Mouse (Mus musculus) heart, postnatal 4 days (tissue): ENCODE measurements around the gene Abcb6. TPM values are rescaled to one million over a fixed set of nuclear protein-coding genes. Genes with fewer than 3 reads are reported as not detected.

Experiments
- DNase-seq: peaks from one replicate; pipeline ENCODE4 v3.0.0; 2021
- microRNA-seq, 2 experiments: library from miRNA; unstranded; fragments of <30 nt; microRNA quantifications; one replicate each; pipeline ENCODE4 v1.2.0; 2021 to 2022
- total RNA-seq, 2 experiments: library from RNA; stranded (reverse); gene quantifications; 2 replicates each; pipeline ENCODE4 v1.2.3; 2021

Abcb6 gene
- total RNA-seq, 2 experiments from 2014 or later = 20.0 to 24.1 TPM

GRCm38 (mm10) chr1:75142301-75143261, 37.6 kb downstream of the Abcb6 start, which contains the start of the genes Cnppd1 and Retreg2:
Gene Cnppd1, minus strand, starts transcription at chr1:75142711.
Gene Retreg2, plus strand, starts transcription at chr1:75142778.
- DNase-seq = peak; percentile 97

- peak; percentile 76 for DNase-seq
Observed at GRCm38 (mm10) chr1:75141486-75142190, 38.6 kb downstream of the Abcb6 start.

GRCm38 (mm10) chr1:75140601-75141190, 39.5 kb downstream of the Abcb6 start:
- DNase-seq = no peak

GRCm38 (mm10) chr1:75138448-75138847, 41.7 kb downstream of the Abcb6 start:
- no peak for DNase-seq

GRCm38 (mm10) chr1:75136730-75137129, 43.5 kb downstream of the Abcb6 start:
- DNase-seq = no peak

- no peak for DNase-seq
Observed at GRCm38 (mm10) chr1:75136293-75136692, 43.9 kb downstream of the Abcb6 start.

- DNase-seq = no peak
Observed at GRCm38 (mm10) chr1:75133421-75134207, 46.6 kb downstream of the Abcb6 start, which contains the start of gene Slc23a3. Gene Slc23a3, minus strand, starts transcription at chr1:75133890.

GRCm38 (mm10) chr1:75128641-75129040, 51.6 kb downstream of the Abcb6 start:
- no peak for DNase-seq

GRCm38 (mm10) chr1:75125418-75125817, 54.8 kb downstream of the Abcb6 start:
- no peak for DNase-seq

- peak; percentile 96 for DNase-seq
Observed at GRCm38 (mm10) chr1:75124346-75125321, 55.6 kb downstream of the Abcb6 start, which contains the start of gene Nhej1. Gene Nhej1, minus strand, starts transcription at chr1:75125200.

- no peak for DNase-seq
Observed at GRCm38 (mm10) chr1:75122211-75122610, 58.0 kb downstream of the Abcb6 start.

Small RNAs within 50 kb of the gene (microRNA-seq; reads per million reads assigned to microRNA genes)
- 0 reads per million in 2 experiments for gene Gm27943

Other genes starting within 250 kb of the Abcb6 start
- not detected for gene Cfap65, start 244.8 kb downstream of the Abcb6 start, total RNA-seq
- under 1 TPM; 0.18 to 0.26 TPM for gene Ihh, start 228.7 kb downstream of the Abcb6 start, total RNA-seq
- gene Nhej1, start 55.2 kb downstream of the Abcb6 start, total RNA-seq = 1 to 10 TPM; 2.3 to 3.1 TPM
- 1 to 10 TPM; 1.2 to 1.3 TPM for gene Slc23a3, start 46.5 kb downstream of the Abcb6 start, total RNA-seq
- 10 to 100 TPM; 27.9 to 35.0 TPM for gene Cnppd1, start 37.7 kb downstream of the Abcb6 start, total RNA-seq
- gene Retreg2, start 37.6 kb downstream of the Abcb6 start, total RNA-seq = 10 to 100 TPM; 34.1 to 37.5 TPM
- 10 to 100 TPM; 17.3 to 20.6 TPM for gene Zfand2b, start 11.7 kb downstream of the Abcb6 start, total RNA-seq
- gene Ankzf1, start 11.8 kb upstream of the Abcb6 start, total RNA-seq = 10 to 100 TPM; 10.0 to 12.0 TPM
- gene Atg9a, start 11.8 kb upstream of the Abcb6 start, total RNA-seq = 10 to 100 TPM; 39.7 to 40.7 TPM
- gene Glb1l, start 30.4 kb upstream of the Abcb6 start, total RNA-seq = 10 to 100 TPM; 10.7 to 12.7 TPM
- 10 to 100 TPM; 65.6 to 67.0 TPM for gene Stk16, start 30.4 kb upstream of the Abcb6 start, total RNA-seq
- gene Tuba4a, start 39.5 kb upstream of the Abcb6 start, total RNA-seq = 100 to 1,000 TPM; 371 to 462 TPM
- gene A630095N17Rik, start 51.7 kb upstream of the Abcb6 start, total RNA-seq = not detected
- gene Dnajb2, start 56.0 kb upstream of the Abcb6 start, total RNA-seq = 10 to 100 TPM; 46.4 to 49.2 TPM
- under 1 TPM; 0.41 to 0.43 TPM for gene Ptprn, start 84.1 kb upstream of the Abcb6 start, total RNA-seq
- not detected for gene Resp18, start 98.0 kb upstream of the Abcb6 start, total RNA-seq
- 10 to 100 TPM; 89.5 to 89.8 TPM for gene Dnpep, start 137.6 kb upstream of the Abcb6 start, total RNA-seq
- 100 to 1,000 TPM; 742 to 747 TPM for gene Des, start 179.9 kb upstream of the Abcb6 start, total RNA-seq
- 100 to 1,000 TPM; 121 to 123 TPM for gene Speg, start 194.9 kb upstream of the Abcb6 start, total RNA-seq